Mouse (Mus musculus) kidney, embryonic 15.5 days (tissue): ENCODE measurements around the gene Cfap61. TPM values are rescaled to one million over a fixed set of nuclear protein-coding genes. Genes with fewer than 3 reads are reported as not detected.

Experiments
- ATAC-seq: fragments of 200-750 bp; cut with Nextera tagmentation; replicated peaks from 2 replicates; pipeline ENCODE4 v1.8.0; 2017; ENCODE audit warnings: moderate TSS enrichment; ENCODE audit not compliant: low FRiP score
- H3K27ac ChIP-seq: fragments of 300-500 bp; sonication (generic); 2 replicates; pipeline ENCODE4 v1.5.1; 2015; ENCODE audit warnings: mild to moderate bottlenecking, inconsistent platforms
- H3K27me3 ChIP-seq: fragments of 300-500 bp; sonication (generic); 2 replicates; pipeline ENCODE4 v1.6.1; 2015; ENCODE audit warnings: inconsistent platforms
- H3K36me3 ChIP-seq: fragments of 300-500 bp; sonication (generic); 2 replicates; pipeline ENCODE4 v1.6.1; 2015; ENCODE audit warnings: inconsistent platforms
- H3K4me1 ChIP-seq: fragments of 300-500 bp; sonication (generic); 2 replicates; pipeline ENCODE4 v1.6.1; 2015; ENCODE audit warnings: inconsistent platforms
- H3K4me2 ChIP-seq: fragments of 300-500 bp; sonication (generic); 2 replicates; pipeline ENCODE4 v1.6.1; 2015; ENCODE audit warnings: moderate library complexity, mild to moderate bottlenecking, inconsistent platforms
- H3K4me3 ChIP-seq: fragments of 300-500 bp; sonication (generic); replicated peaks from 2 replicates; pipeline ENCODE4 v1.5.1; 2015; ENCODE audit warnings: mild to moderate bottlenecking, inconsistent platforms
- H3K9ac ChIP-seq: fragments of 300-500 bp; sonication (generic); 2 replicates; pipeline ENCODE4 v1.6.1; 2015; ENCODE audit warnings: mild to moderate bottlenecking, inconsistent platforms
- H3K9me3 ChIP-seq: fragments of 300-500 bp; sonication (generic); replicated peaks from 2 replicates; pipeline ENCODE4 v1.6.1; 2016; ENCODE audit warnings: inconsistent platforms
- WGBS: fragments of 180-500 bp; shearing (Covaris S2); methylation state at CpG from one replicate; pipeline ENCODE4 v1.1.7; 2015; ENCODE audit warnings: mixed read lengths; 5-methylcytosine and 5-hydroxymethylcytosine counted together
- polyA plus RNA-seq: library from polyadenylated mRNA; unstranded; fragments of >200 nt; fragmentation: Nextera tagmentation; extraction: Ambion mirVana; gene quantifications from 2 replicates; pipeline ENCODE4 v1.2.1, GENCODE M21; 2015

Cfap61 gene
- polyA plus RNA-seq, 1 experiment from 2014 or later = 3.1 TPM

DNA sequence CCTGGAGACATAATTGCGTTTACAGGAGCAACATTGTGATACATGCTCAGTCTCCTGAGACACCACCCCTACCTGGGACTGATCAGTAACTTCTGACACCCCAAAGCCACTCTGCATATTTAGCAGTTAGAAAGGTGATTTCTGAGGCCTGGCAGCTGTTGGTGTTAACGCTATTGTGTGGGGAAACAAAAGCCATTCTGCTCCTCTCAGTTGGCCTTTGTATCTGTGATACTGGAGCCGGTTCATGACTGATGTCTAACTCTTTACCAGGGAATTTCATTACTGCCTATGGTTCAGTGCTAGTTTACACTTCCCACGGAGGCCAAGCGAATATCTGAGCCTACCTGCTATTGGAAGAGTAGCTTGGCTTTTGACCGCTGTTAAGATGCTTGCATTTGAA is 138.7 kb downstream of the Cfap61 start:
- 49% methylated on average over 6 of the region's 6 CpGs for WGBS
- no peak overlapping the region for H3K4me3 ChIP-seq
- H3K9me3 ChIP-seq = no peaks in the 10 kb centered on the region
- H3K27ac ChIP-seq = no peak overlapping the region
- H3K4me2 ChIP-seq = no peak overlapping the region
- no peak for ATAC-seq
- no peaks in the 10 kb centered on the region for H3K36me3 ChIP-seq
- H3K4me1 ChIP-seq = no peaks in the 10 kb centered on the region
- H3K27me3 ChIP-seq = no peaks in the 10 kb centered on the region
- no peak overlapping the region for H3K9ac ChIP-seq

GRCm38 (mm10) chr2:146077117-146077516 is 142.5 kb downstream of the Cfap61 start:
- no peaks in the 10 kb centered on the region for H3K4me1 ChIP-seq
- ATAC-seq = no peak
- no peak overlapping the region for H3K4me3 ChIP-seq
- H3K27me3 ChIP-seq = no peaks in the 10 kb centered on the region
- H3K4me2 ChIP-seq = no peak overlapping the region
- H3K36me3 ChIP-seq = no peaks in the 10 kb centered on the region
- 91% methylated on average over 10 of the region's 10 CpGs for WGBS
- no peak overlapping the region for H3K27ac ChIP-seq
- H3K9ac ChIP-seq = no peak overlapping the region
- no peaks in the 10 kb centered on the region for H3K9me3 ChIP-seq

- H3K4me2 ChIP-seq = no peak overlapping the region
- no peaks in the 10 kb centered on the region for H3K27me3 ChIP-seq
- no peak overlapping the region for H3K4me3 ChIP-seq
- H3K9me3 ChIP-seq = no peaks in the 10 kb centered on the region
- H3K27ac ChIP-seq = no peak overlapping the region
- no peak overlapping the region for H3K9ac ChIP-seq
- 94% methylated on average over 4 of the region's 4 CpGs for WGBS
- no peaks in the 10 kb centered on the region for H3K36me3 ChIP-seq
- no peak for ATAC-seq
- no peaks in the 10 kb centered on the region for H3K4me1 ChIP-seq
Observed at GRCm38 (mm10) chr2:146080282-146080681, 145.7 kb downstream of the Cfap61 start.

GRCm38 (mm10) chr2:146083326-146083871 is 148.8 kb downstream of the Cfap61 start:
- no peak overlapping the region for H3K4me3 ChIP-seq
- no peaks in the 10 kb centered on the region for H3K36me3 ChIP-seq
- 60% methylated on average over 6 of the region's 6 CpGs for WGBS
- H3K4me2 ChIP-seq = no peak overlapping the region
- H3K9me3 ChIP-seq = no peaks in the 10 kb centered on the region
- no peaks in the 10 kb centered on the region for H3K4me1 ChIP-seq
- no peak overlapping the region for H3K27ac ChIP-seq
- H3K9ac ChIP-seq = no peak overlapping the region
- H3K27me3 ChIP-seq = no peaks in the 10 kb centered on the region
- no peak for ATAC-seq

- Histone ChIP-seq H3K9me3 (no peaks in the 10 kb centered on the region), H3K4me1 (no peaks in the 10 kb centered on the region), H3K36me3 (no peaks in the 10 kb centered on the region), H3K27ac (no peak overlapping the region), H3K4me2 (no peak overlapping the region), H3K4me3 (no peak overlapping the region), H3K27me3 (no peaks in the 10 kb centered on the region), H3K9ac (no peak overlapping the region)
- ATAC-seq = no peak
- 93% methylated on average over 1 of the region's 1 CpGs for WGBS
Observed at GRCm38 (mm10) chr2:146087411-146087810, 152.8 kb downstream of the Cfap61 start.

GRCm38 (mm10) chr2:146089157-146089692 is 154.6 kb downstream of the Cfap61 start:
- H3K4me3 ChIP-seq = no peak overlapping the region
- no peaks in the 10 kb centered on the region for H3K36me3 ChIP-seq
- H3K4me2 ChIP-seq = no peak overlapping the region
- H3K27me3 ChIP-seq = no peaks in the 10 kb centered on the region
- no peak overlapping the region for H3K27ac ChIP-seq
- H3K4me1 ChIP-seq = no peaks in the 10 kb centered on the region
- ATAC-seq = no peak
- no peaks in the 10 kb centered on the region for H3K9me3 ChIP-seq
- WGBS = 50% methylated on average over 6 of the region's 6 CpGs
- H3K9ac ChIP-seq = no peak overlapping the region

GRCm38 (mm10) chr2:146097532-146097931 is 162.9 kb downstream of the Cfap61 start:
- Histone ChIP-seq H3K9ac (no peak overlapping the region), H3K4me2 (no peak overlapping the region), H3K36me3 (no peaks in the 10 kb centered on the region), H3K4me1 (no peaks in the 10 kb centered on the region), H3K9me3 (no peaks in the 10 kb centered on the region), H3K27ac (no peak overlapping the region), H3K4me3 (no peak overlapping the region), H3K27me3 (no peaks in the 10 kb centered on the region)
- no peak for ATAC-seq
- 94% methylated on average over 5 of the region's 5 CpGs for WGBS

- Histone ChIP-seq H3K4me3 (no peak overlapping the region), H3K9ac (no peak overlapping the region), H3K9me3 (no peaks in the 10 kb centered on the region), H3K36me3 (no peaks in the 10 kb centered on the region), H3K27ac (no peak overlapping the region), H3K4me2 (no peak overlapping the region), H3K27me3 (no peaks in the 10 kb centered on the region), H3K4me1 (no peaks in the 10 kb centered on the region)
- peak; percentile 60; the same call in 1 of the 2 replicates for ATAC-seq
- WGBS = 54% methylated on average over 16 of the region's 16 CpGs
Observed at GRCm38 (mm10) chr2:146098853-146099717, 164.5 kb downstream of the Cfap61 start.

- Histone ChIP-seq H3K36me3 (no peaks in the 10 kb centered on the region), H3K4me1 (no peaks in the 10 kb centered on the region), H3K9ac (no peak overlapping the region), H3K27ac (no peak overlapping the region), H3K4me2 (no peak overlapping the region), H3K9me3 (no peaks in the 10 kb centered on the region), H3K27me3 (no peaks in the 10 kb centered on the region), H3K4me3 (no peak overlapping the region)
- 95% methylated on average over 3 of the region's 3 CpGs for WGBS
- no peak for ATAC-seq
Observed at GRCm38 (mm10) chr2:146099838-146100237, 165.3 kb downstream of the Cfap61 start.

- H3K27me3 ChIP-seq = no peaks in the 10 kb centered on the region
- H3K27ac ChIP-seq = no peak overlapping the region
- no peak overlapping the region for H3K4me3 ChIP-seq
- no peak for ATAC-seq
- no peak overlapping the region for H3K4me2 ChIP-seq
- 91% methylated on average over 10 of the region's 10 CpGs for WGBS
- H3K9ac ChIP-seq = no peak overlapping the region
- no peaks in the 10 kb centered on the region for H3K9me3 ChIP-seq
- no peaks in the 10 kb centered on the region for H3K36me3 ChIP-seq
- H3K4me1 ChIP-seq = no peaks in the 10 kb centered on the region
Observed at GRCm38 (mm10) chr2:146100489-146101060, 166.0 kb downstream of the Cfap61 start.

GRCm38 (mm10) chr2:146102600-146102999 is 168.0 kb downstream of the Cfap61 start:
- no peak overlapping the region for H3K27ac ChIP-seq
- no peak for ATAC-seq
- H3K4me3 ChIP-seq = no peak overlapping the region
- H3K9me3 ChIP-seq = no peaks in the 10 kb centered on the region
- no peak overlapping the region for H3K4me2 ChIP-seq
- no peak overlapping the region for H3K9ac ChIP-seq
- WGBS = 76% methylated on average over 3 of the region's 3 CpGs
- H3K4me1 ChIP-seq = no peaks in the 10 kb centered on the region
- no peaks in the 10 kb centered on the region for H3K36me3 ChIP-seq
- no peaks in the 10 kb centered on the region for H3K27me3 ChIP-seq

- no peaks in the 10 kb centered on the region for H3K36me3 ChIP-seq
- no peak overlapping the region for H3K4me2 ChIP-seq
- H3K27ac ChIP-seq = no peak overlapping the region
- no peak overlapping the region for H3K9ac ChIP-seq
- no peaks in the 10 kb centered on the region for H3K9me3 ChIP-seq
- ATAC-seq = no peak
- no peaks in the 10 kb centered on the region for H3K27me3 ChIP-seq
- no peaks in the 10 kb centered on the region for H3K4me1 ChIP-seq
- WGBS = 80% methylated on average over 6 of the region's 6 CpGs
- no peak overlapping the region for H3K4me3 ChIP-seq
Observed at GRCm38 (mm10) chr2:146105341-146105740, 170.8 kb downstream of the Cfap61 start.
